Mouse (Mus musculus): ENCODE measurements around the gene Nrm.

- TF ChIP-seq EP300 (IDR thresholded peaks at IDR 0.05; ENCODE audit: low read depth) (no peak), CTCF (IDR thresholded peaks at IDR 0.05; ENCODE audit: low read depth) (peak; percentile 89)
Measured at GRCm38 (mm10) chr17:35836178-35836965, 24.7 kb upstream of the Nrm start.

Measured in liver, embryonic 14.5 days (tissue).